In genomic region chr2:146290871-146291637, GRCm38 (mm10) we compare ENCODE assay signal across 8 mouse cellular contexts.
DNase-seq lines count a peak whose midpoint lies in the region; ATAC-seq and TF ChIP-seq lines count a peak whose summit lies in the region.

No protein-coding gene starts in this region.

- 15% methylated on average over 14 of the region's 14 CpGs for WGBS in olfactory bulb, adult 2 months

- peaks cover 11% of the 10 kb centered on the region for H3K4me1 ChIP-seq in olfactory bulb, adult 2 months (ENCODE audit: control insufficient read depth, insufficient read depth, low read length)

- no peak for TF ChIP-seq CTCF in olfactory bulb, adult 2 months (IDR thresholded peaks at IDR 0.05; ENCODE audit: insufficient read depth, low read depth, low read length)

- TF ChIP-seq POLR2A in olfactory bulb, adult 2 months (IDR thresholded peaks at IDR 0.05; ENCODE audit: insufficient read depth, low read depth, low read length), result no peak

- H3K27ac ChIP-seq in olfactory bulb, adult 2 months (ENCODE audit: insufficient read depth, low read depth, low read length), result peak overlapping the region; percentile 70; the same call in 1 of the 2 replicates

- H3K4me3 ChIP-seq in olfactory bulb, adult 2 months (ENCODE audit: insufficient read depth, low read depth, low read length), result no peak overlapping the region

- peak; percentile 13 for DNase-seq in adrenal gland, postnatal 14 days
- no peak for DNase-seq in adrenal gland, adult 8-10 months
- peak; percentile 60 to 68 for DNase-seq in frontal cortex, postnatal 14 days (ENCODE audit: low spot score in 2 of 2)
- peak; percentile 52 to 77 for DNase-seq in left cerebral cortex, adult 8-10 months (ENCODE audit: low spot score in 2 of 2)
- no peak for DNase-seq in adrenal gland, postnatal 10 days
- no peak for DNase-seq in spleen, postnatal 10 days (ENCODE audit: low spot score in 2 of 2)

- ATAC-seq in megakaryocyte progenitor cell, adult 5-6 weeks (replicated peaks; ENCODE audit: poor library complexity), result no peak

Comparison
In these comparisons a context has a peak if more than half of its experiments do, and no peak if none do; other contexts are left out.
1. DNase-seq: peak in adrenal gland, postnatal 14 days (single experiment), frontal cortex, postnatal 14 days (2 of 2) and left cerebral cortex, adult 8-10 months (2 of 2); none in adrenal gland, adult 8-10 months (single experiment), adrenal gland, postnatal 10 days (single experiment) and spleen, postnatal 10 days (0 of 2).